Mouse (Mus musculus): Measurements from ENCODE around the gene Cd276. TPM values are rescaled to one million over a fixed set of nuclear protein-coding genes. Genes with fewer than 3 reads are reported as not detected.

Gene Cd276
- 6.8 and 9.1 TPM in 2 replicates for polyA plus RNA-seq (2015; fragmentation: Nextera tagmentation; extraction: Ambion mirVana)

GRCm38 (mm10) chr9:58554908-58555684 is at the start of gene Cd276:
Gene Cd276 (minus strand): TSS chr9:58555437.

DNA sequence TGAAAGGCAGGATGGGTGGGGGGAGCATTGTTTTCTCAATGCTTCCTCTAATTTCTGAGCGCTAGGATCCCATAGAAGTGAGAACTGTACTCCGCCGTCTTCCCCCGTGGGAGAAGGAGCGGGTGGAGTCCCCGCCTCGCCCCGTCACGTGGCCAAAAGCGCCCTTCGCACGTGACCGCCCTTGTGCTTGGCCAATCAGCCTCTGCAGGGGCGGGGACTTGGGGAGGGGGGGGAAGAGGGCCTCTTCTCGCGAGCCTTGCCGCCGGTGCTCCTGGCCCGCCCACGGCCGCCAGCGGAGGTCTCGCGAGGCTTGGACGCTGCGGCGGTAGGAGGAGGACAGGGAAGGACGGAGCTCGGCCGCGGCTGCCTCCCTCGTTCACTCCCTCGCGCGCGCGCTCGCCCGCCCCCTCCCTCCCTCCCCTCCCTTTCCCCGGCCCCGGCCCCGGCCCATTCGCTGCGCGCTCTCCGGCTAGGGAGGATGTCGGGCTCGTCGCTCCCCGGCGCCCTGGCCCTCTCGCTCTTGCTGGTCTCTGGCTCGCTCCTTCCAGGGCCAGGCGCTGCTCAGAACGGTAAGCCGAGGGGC is 26.8 kb upstream of the Cd276 start, which contains the start of gene Nptn:
TSS of gene Nptn (plus strand) at position 283 of the 583 bp plus-strand sequence.

DNA sequence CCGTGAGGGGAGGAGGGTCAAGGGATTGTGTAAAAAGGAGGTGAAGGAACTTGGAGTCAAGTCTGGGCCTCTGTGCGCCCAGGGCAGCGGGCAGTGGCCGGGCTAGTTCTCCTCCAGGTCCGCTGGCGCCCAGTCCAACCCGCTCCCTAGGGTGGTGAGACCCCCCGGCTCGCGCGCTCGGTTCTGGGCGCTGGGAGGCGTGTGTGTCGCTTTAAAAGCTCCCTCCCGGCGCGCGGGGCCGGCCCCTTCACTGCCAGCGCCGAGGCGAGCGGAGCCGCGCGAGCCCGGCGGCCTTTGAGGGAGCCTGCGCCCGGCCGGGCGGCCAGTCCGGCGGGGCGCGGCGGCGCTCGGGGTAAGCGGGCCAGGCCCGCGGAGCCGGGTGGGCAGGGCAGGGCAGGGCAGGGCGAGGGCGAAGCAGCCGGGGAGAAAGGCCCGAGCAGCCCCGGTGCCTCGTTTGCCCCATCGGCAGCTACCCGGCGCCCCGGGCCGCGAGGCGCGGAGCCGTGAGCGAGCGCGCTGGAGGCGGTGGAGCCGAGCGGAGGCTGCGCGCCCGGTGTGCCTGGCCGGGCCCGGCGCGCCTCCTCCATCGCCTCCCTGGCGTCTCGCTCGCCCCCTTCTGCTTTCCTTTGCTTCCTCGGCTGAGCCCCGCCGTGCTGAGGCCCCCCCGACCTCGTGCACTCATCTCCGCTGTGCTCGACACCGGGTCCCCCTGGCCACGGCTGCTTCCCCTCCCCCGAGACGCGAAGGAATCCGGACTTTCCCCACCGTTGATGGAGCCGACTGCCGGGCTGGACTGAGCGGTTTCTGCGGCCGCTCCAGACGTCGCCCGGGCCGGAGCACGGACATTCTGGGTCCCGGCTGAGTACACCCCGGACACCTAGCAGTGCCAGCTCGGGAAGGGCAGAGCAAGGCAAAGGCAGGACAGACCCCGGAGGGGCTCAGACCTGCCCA is 67.1 kb downstream of the Cd276 start, which contains the start of gene Insyn1:
TSS of gene Insyn1 (plus strand) at position 753 of the 951 bp plus-strand sequence.

Other genes starting within 250 kb of the Cd276 start
- 55.7 and 70.5 TPM in 2 replicates for gene Loxl1, start 242.3 kb downstream of the Cd276 start, polyA plus RNA-seq (2015; fragmentation: Nextera tagmentation; extraction: Ambion mirVana)
- gene Tbc1d21, start 185.0 kb downstream of the Cd276 start, polyA plus RNA-seq (2015; fragmentation: Nextera tagmentation; extraction: Ambion mirVana), result not detected in 2 replicates
- gene Insyn1, start 66.8 kb downstream of the Cd276 start, polyA plus RNA-seq (2015; fragmentation: Nextera tagmentation; extraction: Ambion mirVana), result 0.37 and 0.90 TPM in 2 replicates
- gene Nptn, start 26.8 kb upstream of the Cd276 start, polyA plus RNA-seq (2015; fragmentation: Nextera tagmentation; extraction: Ambion mirVana), result 143 and 150 TPM in 2 replicates
- gene Rec114, start 188.5 kb upstream of the Cd276 start, polyA plus RNA-seq (2015; fragmentation: Nextera tagmentation; extraction: Ambion mirVana), result 56.3 and 63.7 TPM in 2 replicates

Measured in spleen, postnatal 0 days (tissue).